Mouse (Mus musculus) MEL (cell line): ENCODE results near the gene Ints6. TPM values are rescaled to one million over a fixed set of nuclear protein-coding genes. Genes with fewer than 3 reads are reported as not detected.

Experiments
- DNase-seq: peaks from one replicate; pipeline ENCODE4 v3.0.0; 2011; ENCODE audit warnings: low read depth, low spot score
- H3K27ac ChIP-seq: 2 replicates; pipeline ENCODE4 v1.5.1; 2012; ENCODE audit warnings: low read depth, mild to moderate bottlenecking, control low read depth, low read length, moderate library complexity; ENCODE audit not compliant: control insufficient read depth
- H3K27me3 ChIP-seq, 2 experiments: fragments of 150-350 bp in 1 of 2; sonication (generic) in 1 of 2; 2 replicates each; pipeline ENCODE4 v1.6.1; 2012; ENCODE audit warnings: low read length in 2 of 2, mild to moderate bottlenecking in 2 of 2, improper control_type of control experiment in 1 of 2, moderate library complexity in 1 of 2; ENCODE audit not compliant: insufficient read depth in 2 of 2, control insufficient read depth in 1 of 2
- H3K36me3 ChIP-seq, 2 experiments: 2 replicates each; pipeline ENCODE4 v1.6.1; 2012 to 2014; ENCODE audit warnings: low read length in 2 of 2, improper control_type of control experiment in 1 of 2, inconsistent platforms in 1 of 2, mild to moderate bottlenecking in 1 of 2; ENCODE audit not compliant: insufficient read depth in 2 of 2, control insufficient read depth in 1 of 2
- H3K4me1 ChIP-seq, 2 experiments: fragments of 150-350 bp in 1 of 2; sonication (generic) in 1 of 2; 2 replicates each; pipeline ENCODE4 v1.6.1; 2012; ENCODE audit warnings: low read length in 2 of 2, improper control_type of control experiment in 1 of 2, mild to moderate bottlenecking in 1 of 2; ENCODE audit not compliant: insufficient read depth in 2 of 2, control insufficient read depth in 1 of 2
- H3K4me3 ChIP-seq, 2 experiments: fragments of 150-350 bp in 1 of 2; sonication (generic) in 1 of 2; 2 replicates each; pipeline ENCODE4 v1.5.1; 2012; ENCODE audit warnings: low read depth in 2 of 2, low read length in 2 of 2, mild to moderate bottlenecking in 2 of 2, moderate library complexity in 2 of 2, control low read depth in 1 of 2, improper control_type of control experiment in 1 of 2; ENCODE audit not compliant: control insufficient read depth in 1 of 2, insufficient read depth in 1 of 2
- H3K79me2 ChIP-seq: 2 replicates; pipeline ENCODE4 v1.6.1; 2012; ENCODE audit warnings: mild to moderate bottlenecking, low read length, moderate library complexity; ENCODE audit not compliant: control insufficient read depth, poor library complexity, insufficient read depth
- H3K9ac ChIP-seq: 2 replicates; pipeline ENCODE4 v1.6.1; 2012; ENCODE audit warnings: low read depth, mild to moderate bottlenecking, control low read depth, low read length, moderate library complexity; ENCODE audit not compliant: control insufficient read depth, poor library complexity, severe bottlenecking
- H3K9me3 ChIP-seq: fragments of 150-350 bp; sonication (generic); replicated peaks from 2 replicates; pipeline ENCODE4 v1.6.1; 2012; ENCODE audit warnings: mild to moderate bottlenecking, low read length, improper control_type of control experiment, moderate library complexity; ENCODE audit not compliant: insufficient read depth
- CTCF ChIP-seq, 3 experiments: IDR thresholded peaks in 2 of 3; conservative IDR thresholded peaks in 1 of 3; 2 replicates each; pipeline ENCODE4 v1.5.1; 2011 to 2012; ENCODE audit warnings: low read length in 3 of 3, low read depth in 2 of 3, mild to moderate bottlenecking in 2 of 3, improper control_type of control experiment in 1 of 3, inconsistent platforms in 1 of 3, mixed read lengths in 1 of 3, moderate library complexity in 1 of 3; ENCODE audit not compliant: control insufficient read depth in 1 of 3, insufficient read depth in 1 of 3, poor library complexity in 1 of 3, severe bottlenecking in 1 of 3
- ELF1 ChIP-seq: IDR thresholded peaks from 2 replicates; pipeline ENCODE4 v1.6.1; 2014; ENCODE audit warnings: low read depth, mild to moderate bottlenecking, inconsistent platforms, low read length, improper control_type of control experiment, moderate library complexity
- EP300 ChIP-seq, 2 experiments: IDR thresholded peaks; 2 replicates each; pipeline ENCODE4 v1.6.1; 2011; ENCODE audit warnings: improper control_type of control experiment in 2 of 2, low read length in 2 of 2, low read depth in 1 of 2, mild to moderate bottlenecking in 1 of 2
- GABPA ChIP-seq: IDR thresholded peaks from 2 replicates; pipeline ENCODE4 v1.6.1; 2012; ENCODE audit warnings: low read depth, mild to moderate bottlenecking, inconsistent platforms, low read length, improper control_type of control experiment, moderate library complexity
- JUND ChIP-seq: IDR thresholded peaks from 2 replicates; pipeline ENCODE4 v1.6.1; 2011; ENCODE audit warnings: low read depth, mild to moderate bottlenecking, improper control_type of control experiment, low read length
- MAFK ChIP-seq: IDR thresholded peaks from 2 replicates; pipeline ENCODE4 v1.6.1; 2011; ENCODE audit warnings: low read depth, mild to moderate bottlenecking, low read length, improper control_type of control experiment, borderline replicate concordance
- MXI1 ChIP-seq: IDR thresholded peaks from 2 replicates; pipeline ENCODE4 v1.6.1; 2011; ENCODE audit warnings: mild to moderate bottlenecking, low read depth, low read length, improper control_type of control experiment
- NRF1 ChIP-seq: IDR thresholded peaks from 2 replicates; pipeline ENCODE4 v1.6.1; 2014; ENCODE audit warnings: low read depth, mild to moderate bottlenecking, inconsistent platforms, low read length, improper control_type of control experiment, moderate library complexity; ENCODE audit not compliant: poor library complexity, insufficient read depth, severe bottlenecking
- POLR2A ChIP-seq, 2 experiments: IDR thresholded peaks; 2 replicates each; pipeline ENCODE4 v1.6.1; 2011 to 2012; ENCODE audit warnings: low read length in 2 of 2, mild to moderate bottlenecking in 2 of 2, control low read depth in 1 of 2, improper control_type of control experiment in 1 of 2, low read depth in 1 of 2, moderate library complexity in 1 of 2; ENCODE audit not compliant: control insufficient read depth in 1 of 2, insufficient read depth in 1 of 2, poor library complexity in 1 of 2
- RCOR1 ChIP-seq: IDR thresholded peaks from 2 replicates; pipeline ENCODE4 v1.6.1; 2012; ENCODE audit warnings: low read depth, mild to moderate bottlenecking, inconsistent platforms, low read length, improper control_type of control experiment
- SMC3 ChIP-seq: IDR thresholded peaks from 2 replicates; pipeline ENCODE4 v1.6.1; 2011; ENCODE audit warnings: low read depth, low read length, improper control_type of control experiment
- TAL1 ChIP-seq: IDR thresholded peaks from 2 replicates; pipeline ENCODE4 v1.6.1; 2012; ENCODE audit warnings: mild to moderate bottlenecking, inconsistent platforms, low read length, moderate library complexity, mixed read lengths
- TBP ChIP-seq: IDR thresholded peaks from 2 replicates; pipeline ENCODE4 v1.8.0; 2011; ENCODE audit warnings: low read depth, low read length, improper control_type of control experiment
- UBTF ChIP-seq: IDR thresholded peaks from 2 replicates; pipeline ENCODE4 v1.6.1; 2012; ENCODE audit warnings: low read depth, mild to moderate bottlenecking, inconsistent platforms, low read length, improper control_type of control experiment, moderate library complexity, borderline replicate concordance; ENCODE audit not compliant: insufficient read depth
- USF1 ChIP-seq: IDR thresholded peaks from 2 replicates; pipeline ENCODE4 v1.6.1; 2014; ENCODE audit warnings: low read depth, mild to moderate bottlenecking, inconsistent platforms, low read length, improper control_type of control experiment, moderate library complexity
- USF2 ChIP-seq, 2 experiments: IDR thresholded peaks; 2 replicates each; pipeline ENCODE4 v1.6.1; 2011 to 2012; ENCODE audit warnings: improper control_type of control experiment in 2 of 2, low read length in 2 of 2, borderline replicate concordance in 1 of 2, inconsistent platforms in 1 of 2, low read depth in 1 of 2, mild to moderate bottlenecking in 1 of 2; ENCODE audit not compliant: insufficient read depth in 1 of 2
- ZC3H11A ChIP-seq: IDR thresholded peaks from 2 replicates; pipeline ENCODE4 v1.6.1; 2012; ENCODE audit warnings: low read depth, mild to moderate bottlenecking, inconsistent platforms, low read length, improper control_type of control experiment
- ZMIZ1 ChIP-seq: IDR thresholded peaks from 2 replicates; pipeline ENCODE4 v1.6.1; 2012; ENCODE audit warnings: low read depth, mild to moderate bottlenecking, inconsistent platforms, low read length, improper control_type of control experiment, moderate library complexity
- polyA plus RNA-seq, 2 experiments: library from polyadenylated mRNA; stranded (reverse) in 1 of 2; unstranded in 1 of 2; fragments of >175 nt in 1 of 2; fragments of >200 nt in 1 of 2; gene quantifications; 2 replicates each; pipeline versions ENCODE4 v1.2.1 to v1.2.4; 2012; ENCODE audit warnings: low replicate concordance in 2 of 2, low read depth in 1 of 2; ENCODE audit not compliant: insufficient read length in 2 of 2, insufficient read depth in 1 of 2, missing spikeins in 1 of 2
- total RNA-seq: library from RNA; depleted of rRNA; stranded (reverse); fragments of 300-350 nt; gene quantifications from 2 replicates; pipeline ENCODE4 v1.2.3, GENCODE M21; 2012

Gene Ints6
- total and polyA plus RNA-seq, 3 experiments, result 27.4 to 150 (median 29.1) TPM

- no peaks in the 10 kb centered on the region for H3K79me2 ChIP-seq
- TF ChIP-seq POLR2A (IDR thresholded peaks at IDR 0.05; ENCODE audit: control insufficient read depth in 1 of 2, insufficient read depth in 1 of 2, low read depth in 1 of 2, low read length in 2 of 2, poor library complexity in 1 of 2), result no peak
- no peak for TF ChIP-seq MXI1
- no peak for TF ChIP-seq ZC3H11A
- TF ChIP-seq MAFK, result no peak
- TF ChIP-seq USF2 (IDR thresholded peaks at IDR 0.05; ENCODE audit: borderline replicate concordance in 1 of 2, insufficient read depth in 1 of 2, low read depth in 1 of 2, low read length in 2 of 2), result no peak
- TF ChIP-seq TBP, result no peak
- TF ChIP-seq ELF1, result no peak
- TF ChIP-seq JUND, result no peak
- TF ChIP-seq CTCF (IDR thresholded peaks at IDR 0.05 in 2 of 3, conservative IDR thresholded peaks at IDR 0.05 in 1 of 3; ENCODE audit: control insufficient read depth in 1 of 3, insufficient read depth in 1 of 3, low read depth in 2 of 3, low read length in 3 of 3, poor library complexity in 1 of 3, severe bottlenecking in 1 of 3), result no peak
- TF ChIP-seq, all 39 proteins: peak for 0
- peak; percentile 74 for DNase-seq
Observed at GRCm38 (mm10) chr14:62664976-62665673, 95.8 kb downstream of the Ints6 start.

GRCm38 (mm10) chr14:62663367-62663766 is 97.6 kb downstream of the Ints6 start, which contains the start of gene Serpine3:
TSS of gene Serpine3 (plus strand) at chr14:62663667.
- Histone ChIP-seq H3K36me3 (no peaks in the 10 kb centered on the region), H3K27ac (no peak within 1 kb of the TSS), H3K27me3 (peaks cover 5 to 6% of the 10 kb centered on the region in 2 experiments), H3K4me1 (peaks cover 0 to 6% of the 10 kb centered on the region in 2 experiments; a peak in 2 of 4 replicates), H3K9me3 (no peaks in the 10 kb centered on the region), H3K4me3 (no peak within 1 kb of the TSS), H3K79me2 (no peaks in the 10 kb centered on the region), H3K9ac (no peak within 1 kb of the TSS)
- DNase-seq, result no peak
- TF ChIP-seq GABPA (no peak), TAL1 (no peak), ZC3H11A (no peak), USF1 (no peak), RCOR1 (no peak), EP300 (IDR thresholded peaks at IDR 0.05; ENCODE audit: low read depth in 1 of 2, low read length in 2 of 2) (no peak), POLR2A (IDR thresholded peaks at IDR 0.05; ENCODE audit: control insufficient read depth in 1 of 2, insufficient read depth in 1 of 2, low read depth in 1 of 2, low read length in 2 of 2, poor library complexity in 1 of 2) (no peak), JUND (no peak), SMC3 (no peak), ZMIZ1 (no peak), UBTF (no peak), NRF1 (no peak), MAFK (no peak)

More at GRCm38 (mm10) chr14:62664976-62665673, 95.8 kb downstream of the Ints6 start:
- Histone ChIP-seq H3K27ac (no peak overlapping the region), H3K4me1 (peaks cover 0 to 6% of the 10 kb centered on the region in 2 experiments; a peak in 2 of 4 replicates), H3K27me3 (peaks cover 2 to 5% of the 10 kb centered on the region in 2 experiments), H3K9me3 (no peaks in the 10 kb centered on the region), H3K4me3 (no peak overlapping the region), H3K36me3 (no peaks in the 10 kb centered on the region), H3K9ac (no peak overlapping the region)
